Mouse (Mus musculus) mature B cell (primary cell): ENCODE results near the gene Ifitm1.
"Not testable (repeated sequence)": the region's sequence is repeated elsewhere in the genome, so short reads cannot be mapped to it uniquely, and the experiment has no call there.

Experiments used
- in situ Hi-C: fragments of 300-500 bp; cut with MboI; formaldehyde crosslinking; loops from 2 replicates; pipeline ENCODE4 v1.14.3; 2019

Ifitm1 gene

GRCm38 (mm10) chr7:141016707-141017697 is 50.0 kb downstream of the Ifitm1 start:
- in situ Hi-C loops, result no loop called here

- in situ Hi-C loops, result not testable (repeated sequence)
These were observed 50.8 kb downstream of the Ifitm1 start, which contains the start of gene Ifitm6 for GRCm38 (mm10) chr7:141017824-141018223. Gene Ifitm6 (minus strand): TSS chr7:141017924.

- in situ Hi-C loops, result no loop called here
These were observed 52.0 kb downstream of the Ifitm1 start for GRCm38 (mm10) chr7:141019028-141019427.
